Mouse (Mus musculus) megakaryocyte, adult 5-6 weeks (primary cell): Measurements from ENCODE around the gene Atxn7l1. TPM values are rescaled to one million over a fixed set of nuclear protein-coding genes. Genes with fewer than 3 reads are reported as not detected.

Experiments used
- total RNA-seq, 2 experiments: library from RNA; stranded (forward) in 1 of 2; stranded (reverse) in 1 of 2; fragments of 153-499, 151-499 nt in 1 of 2; fragments of 221-1000, 200-1000 nt in 1 of 2; gene quantifications; 2 replicates each; pipeline versions ENCODE4 v1.2.3 to v1.2.4; 2015 to 2017

Atxn7l1 gene
- total RNA-seq, 2 experiments from 2014 or later: 50.0 to 109 TPM

Other genes with a start within 250 kb of the Atxn7l1 start
- gene Sypl, start 193.8 kb upstream of the Atxn7l1 start, total RNA-seq (2015): 114 and 117 TPM in 2 replicates
- gene Sypl, start 193.8 kb upstream of the Atxn7l1 start, total RNA-seq (2017): 50.6 and 62.0 TPM in 2 replicates
- gene Cdhr3, start 54.8 kb upstream of the Atxn7l1 start, total RNA-seq (2015): not detected in 2 replicates
- not detected in 2 replicates for gene Cdhr3, start 54.8 kb upstream of the Atxn7l1 start, total RNA-seq (2017)
- not detected in 2 replicates for gene Efcab10, start 247.2 kb downstream of the Atxn7l1 start, total RNA-seq (2015)
- gene Efcab10, start 247.2 kb downstream of the Atxn7l1 start, total RNA-seq (2017): not detected in 2 replicates